Mouse (Mus musculus) c-Kit-positive CD71-negative TER-119-negative erythroid progenitor cells, embryonic 14.5 days (primary cell): ENCODE data around the gene Pmfbp1.
"Not testable (repeated sequence)": the region's sequence is repeated elsewhere in the genome, so short reads cannot be mapped to it uniquely, and the experiment has no call there.

Source experiments
- DNase-seq: peaks from one replicate; pipeline ENCODE4 v3.0.0-alpha.2; 2013; ENCODE audit warnings: low read depth

Pmfbp1 gene

GRCm38 (mm10) chr8:109493727-109494126 is at the start of gene Pmfbp1:
Gene Pmfbp1 (plus strand): TSS chr8:109494027.
- DNase-seq, result no peak

GRCm38 (mm10) chr8:109446896-109447295 is 46.9 kb upstream of the Pmfbp1 start:
- DNase-seq, result not testable (repeated sequence)

DNA sequence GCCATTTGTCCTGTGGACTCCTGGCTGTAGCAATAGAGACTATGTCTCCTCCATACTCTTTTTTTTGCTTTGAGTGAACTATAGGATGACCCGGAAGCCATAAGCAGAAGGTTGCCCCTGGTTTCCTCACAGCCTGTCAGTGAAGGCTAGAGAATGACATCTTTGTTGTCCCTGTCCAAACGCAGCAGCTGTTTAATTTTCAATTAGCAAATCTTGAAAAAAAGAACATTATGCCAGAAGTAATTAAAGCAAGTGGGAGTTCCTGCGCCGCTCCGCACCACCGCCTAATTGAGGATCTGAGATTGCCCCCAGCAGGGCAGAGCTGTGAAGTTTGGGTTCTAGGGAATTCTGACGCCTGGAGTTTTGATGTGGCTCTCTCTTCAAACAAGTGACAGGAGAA is 42.8 kb upstream of the Pmfbp1 start:
- no peak for DNase-seq

DNA sequence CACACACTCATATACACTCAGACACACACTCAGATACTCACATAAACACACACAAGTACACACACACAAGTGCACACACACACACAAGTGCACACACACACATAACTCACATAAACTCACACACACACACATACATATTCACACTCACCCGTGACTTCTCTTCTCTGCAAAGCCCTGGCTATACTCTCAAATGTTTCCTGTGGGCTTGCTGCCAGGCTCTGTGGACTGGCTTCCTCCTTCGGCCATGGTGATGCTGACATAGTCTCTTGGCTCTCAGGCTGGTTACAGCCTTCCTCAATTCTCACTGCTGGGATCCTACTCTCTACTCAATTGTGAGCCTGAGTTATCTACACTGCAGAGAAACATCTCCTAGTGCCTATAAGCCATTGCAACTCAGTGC is 38.7 kb upstream of the Pmfbp1 start:
- no peak for DNase-seq

DNA sequence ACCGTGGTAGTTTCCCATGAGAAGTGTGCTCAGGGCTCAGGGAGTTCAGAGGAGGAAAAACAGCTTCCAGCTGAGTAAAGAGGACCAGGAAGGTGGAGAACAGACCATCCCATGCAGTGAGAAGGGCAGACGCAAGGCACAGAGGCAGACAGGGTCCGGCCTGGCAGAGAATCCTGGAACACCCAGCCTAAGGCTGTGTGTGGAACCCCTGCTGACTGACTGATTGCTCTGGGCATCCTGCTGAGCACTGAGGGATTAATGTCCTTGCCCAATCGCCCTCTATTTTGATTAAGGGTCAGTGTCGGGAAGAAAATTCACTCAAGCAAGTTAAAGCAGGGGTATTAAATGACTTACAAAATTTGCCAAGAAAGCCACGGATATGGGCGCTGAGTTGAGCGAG is 36.4 kb upstream of the Pmfbp1 start:
- DNase-seq, result no peak

GRCm38 (mm10) chr8:109458580-109458979 is 35.2 kb upstream of the Pmfbp1 start:
- DNase-seq, result no peak

- DNase-seq, result no peak
Observed at GRCm38 (mm10) chr8:109463075-109463474, 30.8 kb upstream of the Pmfbp1 start.

GRCm38 (mm10) chr8:109463677-109464313 is 30.0 kb upstream of the Pmfbp1 start:
- no peak for DNase-seq

- DNase-seq, result no peak
Observed at GRCm38 (mm10) chr8:109464451-109464891, 29.4 kb upstream of the Pmfbp1 start.

DNA sequence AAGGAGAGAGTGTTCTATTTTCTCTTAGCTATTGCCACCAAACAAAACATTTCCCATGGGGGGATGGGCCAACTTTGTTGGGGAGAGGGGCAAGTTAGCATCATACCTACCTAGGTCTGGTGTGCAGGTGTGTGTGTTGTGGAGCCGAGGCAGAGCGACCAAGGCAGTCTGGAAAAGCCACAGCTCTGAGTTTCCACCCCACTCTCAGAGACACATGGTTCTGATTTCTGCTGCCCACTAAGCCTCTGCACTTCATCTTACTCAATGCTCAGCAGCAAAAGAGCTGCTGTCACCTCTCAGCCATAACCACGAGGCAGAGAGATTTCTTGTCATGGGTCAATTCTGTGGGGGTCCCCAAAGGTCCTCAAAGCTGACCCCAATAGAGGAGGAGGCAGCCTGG is 28.8 kb upstream of the Pmfbp1 start:
- DNase-seq, result no peak

- no peak for DNase-seq
Observed at GRCm38 (mm10) chr8:109465761-109466160, 28.1 kb upstream of the Pmfbp1 start.

GRCm38 (mm10) chr8:109467516-109467915 is 26.3 kb upstream of the Pmfbp1 start:
- no peak for DNase-seq

GRCm38 (mm10) chr8:109468112-109468511 is 25.7 kb upstream of the Pmfbp1 start:
- no peak for DNase-seq

DNA sequence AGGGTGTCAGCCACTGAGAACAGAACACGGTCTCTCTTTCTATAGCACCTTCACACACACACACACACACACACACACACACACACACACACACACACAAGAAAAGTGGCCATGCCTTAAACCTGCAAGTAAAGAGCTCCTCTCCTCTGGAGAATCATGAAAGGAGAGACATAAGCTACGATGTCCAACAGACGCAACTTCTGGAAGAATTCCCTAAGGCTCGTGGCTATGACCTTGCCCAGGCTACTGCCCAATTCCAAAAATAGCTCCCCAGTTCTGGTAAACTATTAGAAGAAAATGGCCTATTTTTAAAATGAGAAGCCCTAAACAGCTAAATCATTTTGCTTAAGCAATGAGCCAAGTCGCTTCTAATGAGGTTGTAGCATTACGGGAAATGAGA is 22.0 kb upstream of the Pmfbp1 start:
- no peak for DNase-seq

GRCm38 (mm10) chr8:109472400-109472799 is 21.4 kb upstream of the Pmfbp1 start:
- no peak for DNase-seq

GRCm38 (mm10) chr8:109474442-109475121 is 19.2 kb upstream of the Pmfbp1 start:
- no peak for DNase-seq

DNA sequence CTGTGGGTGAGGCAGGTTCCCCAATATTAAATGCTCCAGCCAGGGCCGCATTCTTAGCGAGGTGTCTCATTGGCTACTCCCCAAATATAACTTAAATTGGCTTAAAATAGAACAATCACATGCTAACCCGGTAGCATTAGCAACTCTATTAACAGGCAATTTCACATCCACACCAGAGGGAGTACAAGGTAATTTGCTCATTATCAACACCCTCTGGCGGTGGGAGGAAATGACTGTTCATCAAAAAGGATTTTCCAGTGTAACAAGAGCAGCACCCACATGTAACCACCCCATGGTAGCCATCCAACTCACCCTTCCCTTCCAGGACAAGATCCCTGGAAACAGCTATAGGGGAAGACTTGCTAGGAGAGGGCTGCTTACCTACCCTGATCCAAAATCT is 18.4 kb upstream of the Pmfbp1 start:
- no peak for DNase-seq

DNA sequence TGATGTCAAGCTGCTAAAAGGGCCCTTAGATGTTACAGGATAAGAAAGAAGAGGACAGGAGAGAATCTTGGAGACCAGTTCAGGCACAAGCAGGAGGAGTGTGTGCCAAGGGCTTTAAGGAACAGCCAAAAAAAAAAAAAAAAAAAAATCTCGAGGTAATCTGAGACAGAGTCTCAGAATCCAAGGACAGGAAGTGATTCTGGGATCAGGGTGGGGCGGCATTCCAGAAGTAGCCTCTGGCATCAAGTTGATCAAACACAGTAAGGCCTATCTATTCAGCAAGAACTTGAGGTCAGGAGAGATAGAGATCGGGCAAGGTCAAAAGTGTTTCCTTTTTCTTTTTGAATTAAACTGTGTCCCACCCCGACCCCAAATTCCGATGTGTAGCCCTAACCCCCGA is 15.2 kb upstream of the Pmfbp1 start:
- no peak for DNase-seq

DNA sequence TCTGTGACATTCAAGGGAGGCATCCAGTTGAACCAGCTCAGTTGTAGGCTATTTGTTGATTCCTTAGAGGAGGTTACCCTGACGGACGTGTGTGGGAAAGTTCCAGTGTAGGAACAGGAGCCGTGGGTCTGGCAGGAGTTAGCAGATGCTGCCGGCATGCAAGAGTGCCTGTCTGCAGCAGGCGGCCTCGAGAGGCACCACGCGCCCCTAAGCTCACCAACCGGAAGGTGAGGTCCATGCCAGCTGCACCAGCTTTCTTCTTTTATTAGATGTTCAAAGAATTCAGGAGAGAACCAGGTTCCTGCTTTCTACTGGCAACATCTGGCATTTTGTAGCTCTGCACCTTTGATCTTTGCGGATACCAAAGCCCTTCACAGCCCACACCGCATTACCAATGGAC is 9.1 kb upstream of the Pmfbp1 start:
- no peak for DNase-seq

- DNase-seq, result no peak
Observed at GRCm38 (mm10) chr8:109485530-109485929, 8.3 kb upstream of the Pmfbp1 start.

GRCm38 (mm10) chr8:109492785-109493184 is 1.0 kb upstream of the Pmfbp1 start:
- DNase-seq, result no peak

GRCm38 (mm10) chr8:109494601-109495000 is 774 bp downstream of the Pmfbp1 start:
- DNase-seq, result no peak

DNA sequence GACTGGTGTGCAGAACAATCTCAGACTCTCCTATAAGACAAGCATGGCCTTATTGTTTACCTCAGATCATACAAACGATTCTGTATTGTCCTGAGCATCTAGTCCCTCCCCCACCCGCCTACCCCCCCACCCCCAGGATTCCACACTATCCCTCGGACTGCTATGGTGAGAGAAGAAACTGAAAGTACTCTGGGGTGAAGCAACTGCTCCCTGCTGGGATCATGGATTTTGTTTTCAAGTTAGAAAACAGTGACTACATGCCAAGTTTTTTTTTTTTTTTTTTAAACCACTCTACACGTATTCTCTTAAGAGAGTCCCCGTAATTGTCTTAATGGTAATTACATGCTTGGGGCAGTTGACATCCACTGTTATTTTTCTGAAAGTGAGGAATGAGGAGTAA is 3.6 kb downstream of the Pmfbp1 start:
- DNase-seq, result no peak
